ENCODE assay signal across 22 mouse cellular contexts in the genomic region with DNA sequence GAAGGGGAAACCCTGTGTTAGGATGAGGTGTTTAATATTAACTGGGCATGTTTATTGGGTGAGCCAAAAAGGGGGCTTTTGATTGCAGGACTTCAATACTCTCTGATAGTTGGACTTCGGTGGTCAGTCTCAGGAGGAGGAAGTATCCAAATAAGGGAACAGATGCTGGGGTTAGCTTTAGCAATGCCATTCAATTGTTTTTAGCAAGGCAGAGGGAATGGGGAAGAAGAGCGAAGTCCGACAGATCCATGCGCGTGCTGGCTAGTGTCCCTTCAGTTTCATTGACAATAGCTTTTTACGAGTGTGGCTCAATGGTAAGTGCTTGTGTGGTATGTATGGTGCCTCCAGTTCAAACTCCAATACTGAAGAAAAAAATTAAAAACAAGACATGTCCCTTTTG. TPM values are rescaled to one million over a fixed set of nuclear protein-coding genes. Genes with fewer than 3 reads are reported as not detected.
DNase-seq lines count a peak whose midpoint lies in the region; ATAC-seq and TF ChIP-seq lines count a peak whose summit lies in the region.
"Had no signal": no experiment of that assay in that cellular context is flagged by ENCODE, and none has a peak within 500 bp of the region (broad histone marks: within the 10 kb centered on the region; RNA-seq: fewer than 3 reads in every experiment).

No protein-coding gene starts in this region.

- intact Hi-C loops in gastrocnemius, adult 2 months (cut with DNase I), result no loop called here

- DNase-seq in gastrocnemius, adult 2 months, result no peak
- DNase-seq in gastrocnemius, adult 18-20 months (ENCODE audit: low spot score), result no peak
- no peak for DNase-seq in lung, postnatal 25 days (ENCODE audit: low spot score)
- no peak for DNase-seq in frontal cortex, postnatal 25 days (ENCODE audit: low spot score in 2 of 2)
- DNase-seq in right cerebral cortex, adult 2 months (ENCODE audit: low spot score in 2 of 2), result no peak
- DNase-seq: adrenal gland, adult 8-10 months; adrenal gland, postnatal 14 days; adrenal gland, postnatal 36 days; B cell, adult 2 months; cerebellum, adult 11-12 months; cerebellum, adult 2 months; cerebellum, adult 9-10 months; cerebellum, postnatal 25 days had no signal

- no peak for TF ChIP-seq CTCF in gastrocnemius, adult 2 months (IDR thresholded peaks at IDR 0.05)

- peak overlapping the region; percentile 72; the same call in 1 of the 2 replicates for H3K27ac ChIP-seq in gastrocnemius, adult 2 months
- H3K27ac ChIP-seq: embryonic facial prominence, embryonic 10.5 days; embryonic facial prominence, embryonic 12.5 days; forebrain, embryonic 13.5 days had no signal

- ATAC-seq in granulocyte monocyte progenitor cell, adult 5-6 weeks (replicated peaks; ENCODE audit: poor library complexity, severe bottlenecking), result peak; percentile 50
- peak; percentile 41; the same call in 1 of the 2 replicates for ATAC-seq in megakaryocyte progenitor cell, adult 5-6 weeks (replicated peaks; ENCODE audit: poor library complexity)
- ATAC-seq: activated CD4-positive, CD25-positive, alpha-beta regulatory T cell, adult 4 months; CD4-positive, CD25-positive, alpha-beta regulatory T cell, adult 4 months; forebrain, embryonic 13.5 days; forebrain, embryonic 16.5 days; Patski had no signal

- no peak overlapping the region for H3K4me3 ChIP-seq in gastrocnemius, adult 2 months
- H3K4me3 ChIP-seq: embryonic facial prominence, embryonic 10.5 days; embryonic facial prominence, embryonic 12.5 days; forebrain, embryonic 13.5 days had no signal

RNA-seq across cellular contexts. Expression of gene Nod1, which starts 31.3 kb away (rescaled TPM):
- 1 to 10 TPM; 7.6 to 9.1 TPM for total RNA-seq in gastrocnemius, adult 2 months (2021)
- 1 to 10 TPM; 7.1 to 8.1 TPM for total RNA-seq in gastrocnemius, adult 18-20 months (2021)
- 5.4 and 7.8 TPM in 2 replicates for total RNA-seq in granulocyte monocyte progenitor cell, adult 5-6 weeks (2014; fragmentation: Nextera tagmentation)
- total RNA-seq in granulocyte monocyte progenitor cell, adult 5-6 weeks (2017), result 5.5 and 7.2 TPM in 2 replicates
- total RNA-seq in megakaryocyte progenitor cell, adult 5-6 weeks (2015), result 6.2 TPM in 2 replicates
- total RNA-seq in megakaryocyte progenitor cell, adult 5-6 weeks (2017), result 4.6 and 5.2 TPM in 2 replicates

RNA-seq across cellular contexts. Expression of gene Ggct, which starts 51.6 kb away (rescaled TPM):
- total RNA-seq in gastrocnemius, adult 2 months (2021), result 10 to 100 TPM in 1 of 2 experiments, 1 to 10 TPM in 1; 9.6 to 11.0 TPM
- total RNA-seq in gastrocnemius, adult 18-20 months (2021), result 1 to 10 TPM; 6.6 to 8.3 TPM
- 12.8 and 18.7 TPM in 2 replicates for total RNA-seq in granulocyte monocyte progenitor cell, adult 5-6 weeks (2014; fragmentation: Nextera tagmentation)
- 39.6 and 41.1 TPM in 2 replicates for total RNA-seq in granulocyte monocyte progenitor cell, adult 5-6 weeks (2017)
- 12.5 and 13.5 TPM in 2 replicates for total RNA-seq in megakaryocyte progenitor cell, adult 5-6 weeks (2015)
- 25.1 and 31.1 TPM in 2 replicates for total RNA-seq in megakaryocyte progenitor cell, adult 5-6 weeks (2017)
